Mouse (Mus musculus) small intestine, adult 2 months (tissue): ENCODE results near the gene Casq2.

Experiments used
- CTCF ChIP-seq: fragments of 200-500 bp; IDR thresholded peaks from 2 replicates; pipeline ENCODE4 v1.5.1; 2012; ENCODE audit warnings: low read depth, mild to moderate bottlenecking, control low read depth, inconsistent platforms, low read length, moderate library complexity, mixed read lengths; ENCODE audit not compliant: insufficient replicate concordance, insufficient read length; ENCODE audit errors: extremely low read depth
- POLR2A ChIP-seq: fragments of 200-500 bp; IDR thresholded peaks from 2 replicates; pipeline ENCODE4 v1.6.1; 2012; ENCODE audit warnings: low read depth, mild to moderate bottlenecking, control low read depth, inconsistent platforms, low read length, moderate library complexity

GRCm38 (mm10) chr3:102130478-102130877 lies 44.3 kb downstream of the Casq2 start:
- no peak for TF ChIP-seq CTCF
- no peak for TF ChIP-seq POLR2A
